Mouse (Mus musculus): Measurements from ENCODE around the gene H2al1f. TPM values are rescaled to one million over a fixed set of nuclear protein-coding genes. Genes with fewer than 3 reads are reported as not detected.
"Not testable (repeated sequence)": the region's sequence is repeated elsewhere in the genome, so short reads cannot be mapped to it uniquely, and the experiment has no call there.

The H2al1f gene
- polyA plus RNA-seq, 1 experiment from 2014 or later, result not detected

DNA sequence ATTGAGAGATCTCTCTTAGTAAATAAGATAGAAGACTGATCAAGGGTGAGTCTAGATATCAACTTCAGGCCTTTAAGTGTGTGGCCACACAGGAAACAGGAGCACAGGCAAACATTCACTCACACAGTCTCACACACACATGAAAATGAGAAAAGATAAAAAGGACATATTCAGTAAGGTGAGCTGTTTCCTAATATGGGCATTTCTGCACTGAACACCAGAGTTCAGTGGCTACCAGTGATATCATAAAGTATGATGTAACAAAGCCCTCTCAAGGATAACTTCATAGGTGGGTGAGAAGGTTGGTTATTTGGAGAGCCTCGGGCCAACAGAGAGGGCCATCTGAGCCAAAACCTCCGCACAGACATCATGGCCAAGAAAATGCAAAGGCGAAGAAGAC, 3.0 kb downstream of the H2al1f start, which contains the start of gene H2al1g:
TSS of gene H2al1g (plus strand) at position 301 of the 400 bp plus-strand sequence.
- not testable (repeated sequence) for ATAC-seq (replicated peaks; ENCODE audit: low FRiP score); H3K9me3 ChIP-seq (replicated peaks); H3K36me3 ChIP-seq; H3K4me1 ChIP-seq; H3K4me2 ChIP-seq; H3K27me3 ChIP-seq; H3K4me3 ChIP-seq (replicated peaks); H3K27ac ChIP-seq; H3K9ac ChIP-seq
- WGBS, result no CpG with 5 or more reads among the region's 3 CpGs

DNA sequence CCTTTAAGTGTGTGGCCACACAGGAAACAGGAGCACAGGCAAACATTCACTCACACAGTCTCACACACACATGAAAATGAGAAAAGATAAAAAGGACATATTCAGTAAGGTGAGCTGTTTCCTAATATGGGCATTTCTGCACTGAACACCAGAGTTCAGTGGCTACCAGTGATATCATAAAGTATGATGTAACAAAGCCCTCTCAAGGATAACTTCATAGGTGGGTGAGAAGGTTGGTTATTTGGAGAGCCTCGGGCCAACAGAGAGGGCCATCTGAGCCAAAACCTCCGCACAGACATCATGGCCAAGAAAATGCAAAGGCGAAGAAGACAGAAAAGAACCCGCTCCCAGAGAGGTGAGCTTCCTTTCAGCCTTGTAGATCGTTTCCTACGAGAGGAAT, 6.2 kb downstream of the H2al1f start, which contains the start of gene H2al1h:
TSS of gene H2al1h (plus strand) at position 301 of the 400 bp plus-strand sequence.
- not testable (repeated sequence) for H3K4me2 ChIP-seq; H3K9me3 ChIP-seq (replicated peaks); H3K27ac ChIP-seq; H3K4me1 ChIP-seq; H3K36me3 ChIP-seq; H3K27me3 ChIP-seq; ATAC-seq (replicated peaks; ENCODE audit: low FRiP score); H3K4me3 ChIP-seq (replicated peaks); H3K9ac ChIP-seq
- no CpG with 5 or more reads among the region's 6 CpGs for WGBS

DNA sequence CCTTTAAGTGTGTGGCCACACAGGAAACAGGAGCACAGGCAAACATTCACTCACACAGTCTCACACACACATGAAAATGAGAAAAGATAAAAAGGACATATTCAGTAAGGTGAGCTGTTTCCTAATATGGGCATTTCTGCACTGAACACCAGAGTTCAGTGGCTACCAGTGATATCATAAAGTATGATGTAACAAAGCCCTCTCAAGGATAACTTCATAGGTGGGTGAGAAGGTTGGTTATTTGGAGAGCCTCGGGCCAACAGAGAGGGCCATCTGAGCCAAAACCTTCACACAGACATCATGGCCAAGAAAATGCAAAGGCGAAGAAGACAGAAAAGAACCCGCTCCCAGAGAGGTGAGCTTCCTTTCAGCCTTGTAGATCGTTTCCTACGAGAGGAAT, 9.4 kb downstream of the H2al1f start, which contains the start of gene H2al1i:
TSS of gene H2al1i (plus strand) at position 301 of the 400 bp plus-strand sequence.
- not testable (repeated sequence) for H3K4me1 ChIP-seq; H3K9me3 ChIP-seq (replicated peaks); H3K27me3 ChIP-seq; H3K4me3 ChIP-seq (replicated peaks); H3K36me3 ChIP-seq; H3K4me2 ChIP-seq; H3K9ac ChIP-seq; H3K27ac ChIP-seq; ATAC-seq (replicated peaks; ENCODE audit: low FRiP score)
- WGBS, result 60% methylated on average over 1 of the region's 5 CpGs

DNA sequence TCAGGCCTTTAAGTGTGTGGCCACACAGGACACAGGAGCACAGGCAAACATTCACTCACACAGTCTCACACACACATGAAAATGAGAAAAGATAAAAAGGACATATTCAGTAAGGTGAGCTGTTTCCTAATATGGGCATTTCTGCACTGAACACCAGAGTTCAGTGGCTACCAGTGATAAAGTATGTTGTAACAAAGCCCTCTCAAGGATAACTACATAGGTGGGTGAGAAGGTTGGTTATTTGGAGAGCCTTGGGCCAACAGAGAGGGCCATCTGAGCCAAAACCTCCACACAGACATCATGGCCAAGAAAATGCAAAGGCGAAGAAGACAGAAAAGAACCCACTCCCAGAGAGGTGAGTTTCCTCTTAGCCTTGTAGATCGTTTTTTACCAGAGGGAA, 12.6 kb downstream of the H2al1f start, which contains the start of gene H2al1j:
TSS of gene H2al1j (plus strand) at position 301 of the 400 bp plus-strand sequence.
- H3K4me3 ChIP-seq (replicated peaks); H3K36me3 ChIP-seq; H3K9me3 ChIP-seq (replicated peaks); ATAC-seq (replicated peaks; ENCODE audit: low FRiP score); H3K9ac ChIP-seq; H3K27me3 ChIP-seq; H3K27ac ChIP-seq; H3K4me1 ChIP-seq; H3K4me2 ChIP-seq: not testable (repeated sequence)
- WGBS, result 98% methylated on average over 2 of the region's 2 CpGs

DNA sequence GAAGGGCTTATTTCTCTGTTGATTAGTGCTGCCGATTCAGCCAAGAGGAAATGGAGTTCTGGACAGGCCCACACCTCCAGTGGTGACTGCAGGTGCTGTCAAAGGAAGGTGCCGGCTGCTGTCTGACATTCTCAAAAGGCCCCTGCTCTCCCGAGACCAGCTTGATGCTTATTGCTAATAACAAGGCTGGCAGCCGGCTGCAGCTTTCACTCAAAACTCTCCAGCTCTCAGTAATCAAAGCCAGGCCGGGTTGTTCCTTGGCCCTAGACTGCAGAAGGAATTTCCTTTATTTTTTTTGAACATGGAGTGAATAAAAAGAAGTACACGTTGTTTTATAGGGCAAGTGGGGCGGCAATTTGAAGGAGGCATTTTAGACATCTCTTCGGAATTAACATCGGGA, 30.8 kb downstream of the H2al1f start:
- Histone ChIP-seq H3K9me3 (replicated peaks) (no peaks in the 10 kb centered on the region), H3K4me1 (no peaks in the 10 kb centered on the region), H3K27ac (no peak overlapping the region), H3K36me3 (no peaks in the 10 kb centered on the region), H3K4me3 (replicated peaks) (no peak overlapping the region), H3K27me3 (peaks cover 22% of the 10 kb centered on the region), H3K4me2 (no peak overlapping the region), H3K9ac (no peak overlapping the region)
- WGBS, result 73% methylated on average over 9 of the region's 9 CpGs
- no peak for ATAC-seq (replicated peaks; ENCODE audit: low FRiP score)

DNA sequence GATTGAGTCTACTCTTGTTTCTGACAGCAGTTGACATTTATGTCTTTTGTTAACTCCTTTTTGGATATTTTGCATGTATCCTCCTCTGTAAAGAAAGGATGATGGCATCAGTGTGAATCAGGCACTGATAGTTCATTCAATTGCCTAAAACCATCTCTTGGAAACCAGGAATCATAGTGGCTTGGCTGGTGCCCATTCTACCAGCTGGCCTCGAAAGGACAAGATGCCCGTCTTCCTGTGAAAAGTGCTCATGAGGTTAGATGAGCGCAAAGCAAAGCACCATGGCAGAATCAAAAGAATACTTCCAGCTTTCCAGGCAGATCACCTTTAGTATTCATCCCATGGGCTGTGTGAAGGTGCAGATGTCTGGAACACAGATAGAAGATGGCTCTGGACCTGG, 31.8 kb downstream of the H2al1f start:
- Histone ChIP-seq H3K36me3 (no peaks in the 10 kb centered on the region), H3K9ac (no peak overlapping the region), H3K9me3 (replicated peaks) (no peaks in the 10 kb centered on the region), H3K27ac (no peak overlapping the region), H3K4me3 (replicated peaks) (no peak overlapping the region), H3K27me3 (peaks cover 25% of the 10 kb centered on the region), H3K4me1 (no peaks in the 10 kb centered on the region), H3K4me2 (no peak overlapping the region)
- ATAC-seq (replicated peaks; ENCODE audit: low FRiP score), result no peak
- WGBS, result 88% methylated on average over 3 of the region's 3 CpGs

DNA sequence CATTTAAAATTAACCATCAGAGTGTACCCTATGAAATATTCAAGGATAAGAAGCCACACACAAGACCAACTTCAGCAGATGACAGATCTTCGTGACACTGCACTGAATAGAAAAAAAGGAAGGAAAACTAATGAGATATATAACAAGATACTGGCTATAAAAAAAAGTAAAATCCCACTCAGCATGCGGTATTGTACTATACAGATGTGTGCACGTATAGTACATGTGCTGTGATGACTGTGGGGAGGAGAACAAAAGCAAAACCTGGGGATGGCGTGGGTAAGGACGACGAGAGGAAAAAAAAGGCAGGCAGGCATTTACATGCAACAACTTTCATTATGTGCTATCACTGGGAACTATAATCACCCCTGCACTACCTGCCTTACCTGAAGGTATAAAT, 45.9 kb downstream of the H2al1f start:
- Histone ChIP-seq H3K4me2 (no peak overlapping the region), H3K4me3 (replicated peaks) (no peak overlapping the region), H3K27me3 (peaks cover 56% of the 10 kb centered on the region), H3K9ac (no peak overlapping the region), H3K4me1 (no peaks in the 10 kb centered on the region), H3K27ac (no peak overlapping the region), H3K36me3 (no peaks in the 10 kb centered on the region), H3K9me3 (replicated peaks) (no peaks in the 10 kb centered on the region)
- 89% methylated on average over 6 of the region's 6 CpGs for WGBS
- no peak for ATAC-seq (replicated peaks; ENCODE audit: low FRiP score)

DNA sequence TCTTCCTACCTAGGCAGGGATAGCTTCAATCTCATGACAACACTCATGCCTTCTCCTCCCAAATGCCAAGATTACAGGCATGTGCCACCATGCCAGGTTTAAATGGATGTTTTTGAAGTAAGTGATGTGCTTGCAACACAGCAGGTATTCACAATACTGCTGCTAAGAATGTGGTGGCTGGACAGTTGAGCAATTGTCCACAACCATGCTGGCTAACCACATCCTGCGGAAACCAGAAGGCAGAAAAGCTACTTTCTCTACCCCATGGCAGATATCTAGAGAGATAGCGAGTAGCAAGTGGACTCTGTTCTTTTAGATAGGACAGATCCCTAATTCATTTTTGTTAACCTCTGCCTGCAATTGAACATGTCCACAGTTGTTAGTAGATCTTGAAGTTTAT, 46.3 kb downstream of the H2al1f start:
- Histone ChIP-seq H3K36me3 (no peaks in the 10 kb centered on the region), H3K9ac (no peak overlapping the region), H3K9me3 (replicated peaks) (no peaks in the 10 kb centered on the region), H3K27ac (no peak overlapping the region), H3K27me3 (peaks cover 58% of the 10 kb centered on the region), H3K4me1 (no peaks in the 10 kb centered on the region), H3K4me2 (no peak overlapping the region), H3K4me3 (replicated peaks) (no peak overlapping the region)
- WGBS, result 88% methylated on average over 2 of the region's 2 CpGs
- no peak for ATAC-seq (replicated peaks; ENCODE audit: low FRiP score)

DNA sequence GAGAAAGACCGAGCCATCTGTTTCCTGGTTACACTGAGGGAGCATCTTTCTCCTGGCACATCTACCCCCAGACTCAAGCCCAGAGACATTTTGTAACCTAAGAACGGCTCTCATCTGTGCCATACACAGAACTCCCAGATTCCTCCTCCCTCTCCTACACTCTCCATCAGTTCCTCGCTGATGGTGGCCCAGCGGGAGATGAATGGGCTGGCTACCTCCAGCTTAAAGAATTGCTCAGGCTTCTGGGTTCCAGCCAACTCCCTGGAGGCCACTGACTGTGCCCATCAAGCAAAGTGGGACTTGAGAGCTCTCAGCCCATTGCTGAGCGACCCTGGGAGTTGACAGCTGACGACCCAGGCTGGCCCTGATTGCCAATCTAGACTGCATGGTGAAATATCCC, 48.9 kb downstream of the H2al1f start:
- 71% methylated on average over 6 of the region's 6 CpGs for WGBS
- Histone ChIP-seq H3K4me1 (no peaks in the 10 kb centered on the region), H3K4me3 (replicated peaks) (no peak overlapping the region), H3K27me3 (peaks cover 51% of the 10 kb centered on the region), H3K36me3 (no peaks in the 10 kb centered on the region), H3K27ac (no peak overlapping the region), H3K9me3 (replicated peaks) (no peaks in the 10 kb centered on the region), H3K4me2 (no peak overlapping the region), H3K9ac (no peak overlapping the region)
- no peak for ATAC-seq (replicated peaks; ENCODE audit: low FRiP score)

Other genes with a start within 250 kb of the H2al1f start
- not detected in 2 replicates for gene H2al1a, start 15.9 kb upstream of the H2al1f start, polyA plus RNA-seq (2015; fragmentation: Nextera tagmentation; extraction: Ambion mirVana)
- gene H2al1b, start 12.7 kb upstream of the H2al1f start, polyA plus RNA-seq (2015; fragmentation: Nextera tagmentation; extraction: Ambion mirVana), result not detected in 2 replicates
- not detected in 2 replicates for gene H2al1c, start 9.5 kb upstream of the H2al1f start, polyA plus RNA-seq (2015; fragmentation: Nextera tagmentation; extraction: Ambion mirVana)
- not detected in 2 replicates for gene H2al1d, start 6.3 kb upstream of the H2al1f start, polyA plus RNA-seq (2015; fragmentation: Nextera tagmentation; extraction: Ambion mirVana)
- not detected in 2 replicates for gene H2al1e, start 3.2 kb upstream of the H2al1f start, polyA plus RNA-seq (2015; fragmentation: Nextera tagmentation; extraction: Ambion mirVana)
- not detected in 2 replicates for gene H2al1g, start 3.1 kb downstream of the H2al1f start, polyA plus RNA-seq (2015; fragmentation: Nextera tagmentation; extraction: Ambion mirVana)
- not detected in 2 replicates for gene H2al1h, start 6.3 kb downstream of the H2al1f start, polyA plus RNA-seq (2015; fragmentation: Nextera tagmentation; extraction: Ambion mirVana)
- gene H2al1i, start 9.5 kb downstream of the H2al1f start, polyA plus RNA-seq (2015; fragmentation: Nextera tagmentation; extraction: Ambion mirVana), result not detected in 2 replicates
- not detected in 2 replicates for gene H2al1j, start 12.7 kb downstream of the H2al1f start, polyA plus RNA-seq (2015; fragmentation: Nextera tagmentation; extraction: Ambion mirVana)